In the genomic region with DNA sequence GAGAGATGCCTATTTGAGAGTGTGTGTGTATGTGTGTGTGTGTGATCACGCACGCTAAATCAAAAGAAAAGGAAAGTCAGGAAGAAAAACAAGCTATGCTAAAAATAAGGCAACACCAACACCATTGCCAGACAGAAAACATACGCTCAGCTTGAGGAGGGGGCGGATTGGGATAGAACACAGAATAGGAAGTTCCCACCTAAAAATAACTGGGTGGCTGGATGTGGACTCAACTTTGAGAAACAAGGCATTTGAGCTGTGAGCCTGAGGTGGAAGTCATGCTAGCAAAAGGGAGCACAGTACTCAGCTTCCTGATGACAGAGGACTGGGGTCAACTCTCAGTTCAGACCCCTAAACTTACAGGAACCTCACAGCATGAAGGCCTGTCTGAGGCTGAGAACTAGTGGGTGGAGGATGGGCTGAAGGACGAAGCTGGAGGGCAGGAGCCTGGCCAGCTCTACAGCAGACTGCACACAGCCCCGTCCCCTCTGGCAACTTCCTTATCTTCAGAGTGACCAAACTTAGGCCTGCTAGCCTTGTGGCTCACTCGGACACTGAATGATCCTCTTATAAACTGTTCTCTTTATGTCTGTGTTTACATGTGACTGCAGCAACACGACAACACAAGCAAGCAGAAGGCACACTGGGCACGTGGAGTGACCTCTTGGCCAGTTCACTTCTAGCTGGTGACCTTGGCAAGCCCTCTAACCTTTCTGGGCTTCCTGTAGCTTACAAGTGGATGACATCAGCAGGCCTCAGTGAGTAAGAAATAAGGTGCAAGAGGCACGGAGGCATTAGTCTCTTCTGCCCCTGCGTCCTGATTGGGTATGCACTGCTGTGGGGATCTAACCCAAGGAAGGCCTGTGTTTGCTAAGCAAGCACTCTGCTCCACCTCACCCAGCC, we compare ENCODE assay signal across 8 mouse cellular contexts.
A peak's percentile ranks its signal among the peaks of the same experiment; 100 is the strongest.
DNase-seq lines count a peak whose midpoint lies in the region; ATAC-seq and TF ChIP-seq lines count a peak whose summit lies in the region.

No protein-coding gene starts in this region.

- no peak overlapping the region for H3K27ac ChIP-seq in midbrain, embryonic 11.5 days (ENCODE audit: low read depth, low read length)
- H3K27ac ChIP-seq in midbrain, embryonic 15.5 days, result no peak overlapping the region
- H3K27ac ChIP-seq in intestine, postnatal 0 days (ENCODE audit: low read depth, low read length), result peak overlapping the region; percentile 41; the same call in 1 of the 2 replicates
- H3K27ac ChIP-seq in lung, embryonic 15.5 days, result peak overlapping the region; percentile 86
- H3K27ac ChIP-seq in cerebellum, adult 2 months (ENCODE audit: insufficient read depth, low read length), result no peak overlapping the region

- ATAC-seq in midbrain, embryonic 11.5 days (ENCODE audit: low FRiP score), result 0 out of 2 replicates have a peak, but pooled peaks have one; percentile 14
- ATAC-seq in midbrain, embryonic 15.5 days (replicated peaks), result no peak
- peak; percentile 39 for ATAC-seq in intestine, postnatal 0 days
- ATAC-seq in lung, embryonic 15.5 days (ENCODE audit: borderline replicate concordance, extremely low read depth, low FRiP score, low TSS enrichment), result peak; percentile 48

- no peaks in the 10 kb centered on the region for H3K27me3 ChIP-seq in midbrain, embryonic 11.5 days (ENCODE audit: control insufficient read depth, insufficient read depth, low read length)
- no peaks in the 10 kb centered on the region for H3K27me3 ChIP-seq in midbrain, embryonic 15.5 days (replicated peaks)
- H3K27me3 ChIP-seq in intestine, postnatal 0 days (replicated peaks; ENCODE audit: control insufficient read depth, insufficient read depth, low read length), result no peaks in the 10 kb centered on the region
- H3K27me3 ChIP-seq in lung, embryonic 15.5 days, result no peaks in the 10 kb centered on the region
- H3K27me3 ChIP-seq in cerebellum, adult 2 months (ENCODE audit: control insufficient read depth, insufficient read depth, low read length), result no peaks in the 10 kb centered on the region; the same call in 1 of the 2 replicates

- no peak overlapping the region for H3K4me3 ChIP-seq in midbrain, embryonic 11.5 days (ENCODE audit: low read depth, low read length)
- no peak overlapping the region for H3K4me3 ChIP-seq in midbrain, embryonic 15.5 days
- H3K4me3 ChIP-seq in intestine, postnatal 0 days (ENCODE audit: low read depth, low read length), result no peak overlapping the region
- H3K4me3 ChIP-seq in lung, embryonic 15.5 days, result no peak overlapping the region
- H3K4me3 ChIP-seq in cerebellum, adult 2 months (replicated peaks; ENCODE audit: insufficient read depth, low read depth, low read length), result no peak overlapping the region

- peaks cover 15% of the 10 kb centered on the region for H3K4me1 ChIP-seq in midbrain, embryonic 11.5 days (ENCODE audit: control insufficient read depth, insufficient read depth, low read length)
- H3K4me1 ChIP-seq in midbrain, embryonic 15.5 days, result peaks cover 33% of the 10 kb centered on the region
- H3K4me1 ChIP-seq in intestine, postnatal 0 days (replicated peaks; ENCODE audit: control insufficient read depth, insufficient read depth, low read length), result peaks cover 4% of the 10 kb centered on the region; the same call in 1 of the 2 replicates
- H3K4me1 ChIP-seq in lung, embryonic 15.5 days, result peaks cover 81% of the 10 kb centered on the region
- peaks cover 9% of the 10 kb centered on the region for H3K4me1 ChIP-seq in cerebellum, adult 2 months (ENCODE audit: control insufficient read depth, insufficient read depth, low read length)

- no peak for DNase-seq in midbrain, embryonic 11.5 days (ENCODE audit: low spot score, missing footprints)
- peak; percentile 77 to 82 for DNase-seq in heart, adult 18-20 months
- DNase-seq in Muller cell, postnatal 12 days (ENCODE audit: inconsistent ontology term), result no peak
- no peak for DNase-seq in T-cell, adult 2 months (ENCODE audit: low spot score)
- DNase-seq in cerebellum, adult 2 months, result no peak

- no peak overlapping the region for H3K4me2 ChIP-seq in midbrain, embryonic 11.5 days
- H3K4me2 ChIP-seq in midbrain, embryonic 15.5 days, result no peak overlapping the region
- H3K4me2 ChIP-seq in intestine, postnatal 0 days (replicated peaks; ENCODE audit: low read depth), result no peak overlapping the region
- H3K4me2 ChIP-seq in lung, embryonic 15.5 days, result peak overlapping the region; percentile 36

- TF ChIP-seq POLR2A in cerebellum, adult 2 months (IDR thresholded peaks at IDR 0.05; ENCODE audit: borderline replicate concordance, insufficient read depth, low read length), result no peak

- TF ChIP-seq CTCF in intestine, postnatal 0 days (IDR thresholded peaks at IDR 0.05; ENCODE audit: low read depth), result no peak
- TF ChIP-seq CTCF in cerebellum, adult 2 months (IDR thresholded peaks at IDR 0.05; ENCODE audit: borderline replicate concordance, insufficient read depth, low read depth, low read length), result no peak

- H3K36me3 ChIP-seq in midbrain, embryonic 11.5 days (ENCODE audit: control insufficient read depth, insufficient read depth, low read length), result no peaks in the 10 kb centered on the region
- H3K36me3 ChIP-seq in midbrain, embryonic 15.5 days (replicated peaks), result no peaks in the 10 kb centered on the region
- peaks cover 3% of the 10 kb centered on the region; the same call in 1 of the 2 replicates for H3K36me3 ChIP-seq in intestine, postnatal 0 days (ENCODE audit: control insufficient read depth, insufficient read depth)
- no peaks in the 10 kb centered on the region for H3K36me3 ChIP-seq in lung, embryonic 15.5 days

- WGBS in midbrain, embryonic 11.5 days, result 69% methylated on average over 11 of the region's 11 CpGs
- 74% methylated on average over 11 of the region's 11 CpGs for WGBS in midbrain, embryonic 15.5 days
- WGBS in intestine, postnatal 0 days, result 49% methylated on average over 11 of the region's 11 CpGs
- 22% methylated on average over 11 of the region's 11 CpGs for WGBS in lung, embryonic 15.5 days
- 63% methylated on average over 11 of the region's 11 CpGs for WGBS in cerebellum, adult 2 months

- H3K9ac ChIP-seq in midbrain, embryonic 11.5 days (ENCODE audit: low read length), result no peak overlapping the region
- H3K9ac ChIP-seq in midbrain, embryonic 15.5 days, result no peak overlapping the region
- H3K9ac ChIP-seq in intestine, postnatal 0 days (ENCODE audit: low read depth, low read length), result 0 out of 2 replicates have a peak overlapping the region, but pooled peaks have one; percentile 3
- H3K9ac ChIP-seq in lung, embryonic 15.5 days, result peak overlapping the region; percentile 3; the same call in 1 of the 2 replicates

- H3K9me3 ChIP-seq in midbrain, embryonic 11.5 days (ENCODE audit: control insufficient read depth, low read length), result no peaks in the 10 kb centered on the region
- H3K9me3 ChIP-seq in midbrain, embryonic 15.5 days, result no peaks in the 10 kb centered on the region
- H3K9me3 ChIP-seq in intestine, postnatal 0 days (ENCODE audit: control insufficient read depth), result no peaks in the 10 kb centered on the region
- no peaks in the 10 kb centered on the region for H3K9me3 ChIP-seq in lung, embryonic 15.5 days

Comparison
In these comparisons a context has a peak if more than half of its experiments do, and no peak if none do; other contexts are left out.
1. DNase-seq: peak in heart, adult 18-20 months (2 of 2); none in midbrain, embryonic 11.5 days (single experiment), Muller cell, postnatal 12 days (single experiment), T-cell, adult 2 months (single experiment) and cerebellum, adult 2 months (0 of 2).
2. H3K27ac ChIP-seq: peak in intestine, postnatal 0 days (single experiment) and lung, embryonic 15.5 days (single experiment); none in midbrain, embryonic 11.5 days (single experiment), midbrain, embryonic 15.5 days (single experiment) and cerebellum, adult 2 months (single experiment).
3. H3K9ac ChIP-seq: peak in intestine, postnatal 0 days (single experiment) and lung, embryonic 15.5 days (single experiment); none in midbrain, embryonic 11.5 days (single experiment) and midbrain, embryonic 15.5 days (single experiment).